Mouse (Mus musculus) limb, embryonic 14.5 days (tissue): ENCODE results near the gene Efna2. TPM values are rescaled to one million over a fixed set of nuclear protein-coding genes. Genes with fewer than 3 reads are reported as not detected.
A peak's percentile ranks its signal among the peaks of the same experiment; 100 is the strongest.

Source experiments
- ATAC-seq: fragments of 200-750 bp; cut with Nextera tagmentation; 2 replicates; pipeline ENCODE4 v1.8.0; 2017; ENCODE audit warnings: low read depth, moderate number of reproducible peaks, moderate TSS enrichment; ENCODE audit not compliant: low FRiP score
- DNase-seq: peaks from one replicate; pipeline ENCODE4 v3.0.0-alpha.2; 2015; ENCODE audit warnings: low spot score
- H3K27ac ChIP-seq: fragments of 300-500 bp; sonication (generic); replicated peaks from 2 replicates; pipeline ENCODE4 v1.5.1; 2014; ENCODE audit warnings: low read depth, mild to moderate bottlenecking, low read length, moderate library complexity, mixed read lengths
- H3K27me3 ChIP-seq: fragments of 300-500 bp; sonication (generic); 2 replicates; pipeline ENCODE4 v1.6.1; 2014; ENCODE audit warnings: low read length, mixed read lengths; ENCODE audit not compliant: control insufficient read depth, insufficient read depth
- H3K36me3 ChIP-seq: fragments of 300-500 bp; sonication (generic); 2 replicates; pipeline ENCODE4 v1.6.1; 2014; ENCODE audit warnings: mild to moderate bottlenecking, low read length, moderate library complexity, mixed read lengths; ENCODE audit not compliant: control insufficient read depth, insufficient read depth
- H3K4me1 ChIP-seq: fragments of 300-500 bp; sonication (generic); 2 replicates; pipeline ENCODE4 v1.6.1; 2014; ENCODE audit warnings: antibody characterized with exemption, low read length, mixed read lengths; ENCODE audit not compliant: control insufficient read depth, insufficient read depth
- H3K4me2 ChIP-seq: fragments of 300-500 bp; sonication (generic); replicated peaks from 2 replicates; pipeline ENCODE4 v1.6.1; 2014; ENCODE audit warnings: low read depth, mild to moderate bottlenecking, low read length, moderate library complexity; ENCODE audit not compliant: severe bottlenecking
- H3K4me3 ChIP-seq: fragments of 300-500 bp; sonication (generic); replicated peaks from 2 replicates; pipeline ENCODE4 v1.5.1; 2014; ENCODE audit warnings: low read length
- H3K9ac ChIP-seq: fragments of 300-500 bp; sonication (generic); 2 replicates; pipeline ENCODE4 v1.6.1; 2014; ENCODE audit warnings: mild to moderate bottlenecking, low read depth, low read length, moderate library complexity; ENCODE audit not compliant: severe bottlenecking
- H3K9me3 ChIP-seq: fragments of 300-500 bp; sonication (generic); 2 replicates; pipeline ENCODE4 v1.6.1; 2016; ENCODE audit warnings: low read length; ENCODE audit not compliant: control insufficient read depth
- POLR2A ChIP-seq: fragments of 200-500 bp; IDR thresholded peaks from 2 replicates; pipeline ENCODE4 v1.8.0; 2012; ENCODE audit warnings: inconsistent platforms, mild to moderate bottlenecking, moderate library complexity, borderline replicate concordance; ENCODE audit not compliant: insufficient read depth, insufficient read length; ENCODE audit errors: extremely low read depth
- WGBS: fragments of 180-500 bp; shearing (Covaris S2); extraction: QIAGEN DNeasy Blood & Tissue Kit; methylation state at CpG from one replicate; pipeline ENCODE4 v1.1.7; 2014; 5-methylcytosine and 5-hydroxymethylcytosine counted together
- polyA plus RNA-seq, 2 experiments: library from polyadenylated mRNA; depleted of rRNA in 1 of 2; stranded (reverse) in 1 of 2; unstranded in 1 of 2; fragments of >200 nt; fragmentation: Nextera tagmentation in 1 of 2; extraction: Ambion mirVana in 1 of 2; gene quantifications; 2 replicates each; pipeline versions ENCODE4 v1.2.1 to v1.2.3; 2012 to 2014

Efna2 gene
- polyA plus RNA-seq, 2 experiments = 31.5 to 41.7 TPM

GRCm38 (mm10) chr10:80136952-80137625 is 42.2 kb upstream of the Efna2 start:
- ATAC-seq = no peak
- Histone ChIP-seq H3K9me3 (no peaks in the 10 kb centered on the region), H3K4me1 (peaks cover 22% of the 10 kb centered on the region), H3K27me3 (peaks cover 16% of the 10 kb centered on the region), H3K27ac (no peak overlapping the region), H3K4me3 (peak overlapping the region; percentile 71), H3K36me3 (peaks cover 39% of the 10 kb centered on the region), H3K9ac (peak overlapping the region; percentile 41; the same call in 1 of the 2 replicates), H3K4me2 (peak overlapping the region; percentile 97)
- DNase-seq = no peak
- 7% methylated on average over 26 of the region's 29 CpGs for WGBS
- TF ChIP-seq POLR2A = no peak

- H3K9ac ChIP-seq = peak overlapping the region; percentile 41
- no peak for DNase-seq
- peaks cover 16% of the 10 kb centered on the region for H3K27me3 ChIP-seq
- peak overlapping the region; percentile 97 for H3K4me2 ChIP-seq
- no peaks in the 10 kb centered on the region for H3K9me3 ChIP-seq
- peaks cover 25% of the 10 kb centered on the region for H3K4me1 ChIP-seq
- TF ChIP-seq POLR2A = no peak
- 7% methylated on average over 22 of the region's 33 CpGs for WGBS
- H3K36me3 ChIP-seq = peaks cover 31% of the 10 kb centered on the region
- ATAC-seq = no peak
- H3K27ac ChIP-seq = no peak overlapping the region
- peak overlapping the region; percentile 71 for H3K4me3 ChIP-seq
Measured at GRCm38 (mm10) chr10:80137626-80138552, 41.4 kb upstream of the Efna2 start.

- Histone ChIP-seq H3K4me2 (peak within 1 kb of the TSS; percentile 97), H3K36me3 (peaks cover 27% of the 10 kb centered on the region), H3K4me3 (peak within 1 kb of the TSS; percentile 71), H3K9ac (peak within 1 kb of the TSS; percentile 66), H3K4me1 (peaks cover 27% of the 10 kb centered on the region), H3K27me3 (peaks cover 16% of the 10 kb centered on the region), H3K27ac (0 out of 2 replicates have a peak within 1 kb of the TSS, but pooled peaks have one; percentile 33), H3K9me3 (no peaks in the 10 kb centered on the region)
- TF ChIP-seq POLR2A = 0 out of 2 replicates have a peak, but pooled peaks have one; percentile 43
- DNase-seq (peak; percentile 56), ATAC-seq (no peak)
- WGBS = 0% methylated on average over 48 of the region's 94 CpGs
Measured at GRCm38 (mm10) chr10:80138553-80139438, 40.5 kb upstream of the Efna2 start, which contains the start of gene Atp5d. TSS of gene Atp5d (plus strand) at chr10:80138632.

GRCm38 (mm10) chr10:80139439-80139775 is 39.9 kb upstream of the Efna2 start:
- Histone ChIP-seq H3K4me3 (peak overlapping the region; percentile 71), H3K4me2 (peak overlapping the region; percentile 97), H3K9ac (peak overlapping the region; percentile 66), H3K9me3 (no peaks in the 10 kb centered on the region), H3K27ac (no peak overlapping the region), H3K36me3 (peaks cover 28% of the 10 kb centered on the region), H3K4me1 (peaks cover 27% of the 10 kb centered on the region), H3K27me3 (peaks cover 16% of the 10 kb centered on the region)
- no peak for DNase-seq
- peak; percentile 12 for ATAC-seq
- TF ChIP-seq POLR2A = no peak
- 0% methylated on average over 9 of the region's 10 CpGs for WGBS
